Mouse (Mus musculus) c-Kit-positive CD71-positive TER-119-negative erythroid progenitor cells, embryonic 14.5 days (primary cell): ENCODE measurements around the gene Irx5.
A peak's percentile ranks its signal among the peaks of the same experiment; 100 is the strongest.

Experiments used
- DNase-seq: peaks from one replicate; pipeline ENCODE4 v3.0.0-alpha.2; 2013; ENCODE audit warnings: low read depth

Irx5 gene

GRCm38 (mm10) chr8:92357398-92357981 is at the start of gene Irx5:
Gene Irx5 (plus strand): TSS chr8:92357625.
- DNase-seq, result no peak

- no peak for DNase-seq
These were observed 45.2 kb upstream of the Irx5 start for GRCm38 (mm10) chr8:92312178-92312577.

- DNase-seq, result no peak
These were observed 43.7 kb upstream of the Irx5 start for GRCm38 (mm10) chr8:92313707-92314106.

GRCm38 (mm10) chr8:92323751-92324150 is 33.7 kb upstream of the Irx5 start:
- DNase-seq, result no peak

- DNase-seq, result no peak
These were observed 30.2 kb upstream of the Irx5 start for GRCm38 (mm10) chr8:92327176-92327575.

GRCm38 (mm10) chr8:92329273-92329672 is 28.2 kb upstream of the Irx5 start:
- no peak for DNase-seq

GRCm38 (mm10) chr8:92331811-92332210 is 25.6 kb upstream of the Irx5 start:
- DNase-seq, result no peak

- no peak for DNase-seq
These were observed 24.0 kb upstream of the Irx5 start for GRCm38 (mm10) chr8:92333406-92333805.

GRCm38 (mm10) chr8:92335079-92335478 is 22.3 kb upstream of the Irx5 start:
- DNase-seq, result no peak

- DNase-seq, result no peak
These were observed 21.4 kb upstream of the Irx5 start for GRCm38 (mm10) chr8:92336041-92336440.

- no peak for DNase-seq
These were observed 13.9 kb upstream of the Irx5 start for GRCm38 (mm10) chr8:92343544-92343943.

GRCm38 (mm10) chr8:92349898-92350486 is 7.4 kb upstream of the Irx5 start:
- no peak for DNase-seq

GRCm38 (mm10) chr8:92353405-92353804 is 4.0 kb upstream of the Irx5 start:
- no peak for DNase-seq

GRCm38 (mm10) chr8:92354536-92355482 is 2.6 kb upstream of the Irx5 start:
- DNase-seq, result no peak

- peak; percentile 98 for DNase-seq
These were observed 1.5 kb upstream of the Irx5 start for GRCm38 (mm10) chr8:92355701-92356612.

- DNase-seq, result no peak
These were observed 631 bp upstream of the Irx5 start for GRCm38 (mm10) chr8:92356613-92357375.

GRCm38 (mm10) chr8:92358141-92358999 is 945 bp downstream of the Irx5 start:
- DNase-seq, result no peak

GRCm38 (mm10) chr8:92359000-92359832 is 1.8 kb downstream of the Irx5 start:
- no peak for DNase-seq

GRCm38 (mm10) chr8:92359833-92360082 is 2.3 kb downstream of the Irx5 start:
- DNase-seq, result no peak
